Mouse (Mus musculus) testis, adult 2 months (tissue): ENCODE results near the gene Hsp90ab1.

Source experiments
- CTCF ChIP-seq: fragments of 200-500 bp; IDR thresholded peaks from 2 replicates; pipeline ENCODE4 v1.5.1; 2012; ENCODE audit warnings: low read depth, mild to moderate bottlenecking, inconsistent platforms, low read length, moderate library complexity; ENCODE audit not compliant: control insufficient read depth, insufficient read depth, insufficient replicate concordance
- POLR2A ChIP-seq: fragments of 200-500 bp; IDR thresholded peaks from 2 replicates; pipeline ENCODE4 v1.6.1; 2012; ENCODE audit warnings: low read depth, mild to moderate bottlenecking, inconsistent platforms, low read length, moderate library complexity; ENCODE audit not compliant: control insufficient read depth

- TF ChIP-seq CTCF: no peak
- 0 out of 2 replicates have a peak, but pooled peaks have one; percentile 9 for TF ChIP-seq POLR2A
Observed at GRCm38 (mm10) chr17:45585725-45586448, 12.8 kb upstream of the Hsp90ab1 start.
